Mouse (Mus musculus) cerebellum, adult 11-12 months (tissue): ENCODE data around the gene Serpina7.

Source experiments
- DNase-seq: peaks from one replicate; pipeline ENCODE4 v3.0.0; 2022

The Serpina7 gene

GRCm38 (mm10) chrX:139085077-139085476 lies at the start of gene Serpina7:
TSS of gene Serpina7 (minus strand) at chrX:139085236.
- DNase-seq = no peak

- DNase-seq = no peak
Observed at GRCm38 (mm10) chrX:139134031-139134430, 49.0 kb upstream of the Serpina7 start.

GRCm38 (mm10) chrX:139097197-139097596 lies 12.2 kb upstream of the Serpina7 start:
- no peak for DNase-seq

GRCm38 (mm10) chrX:139085943-139086342 lies 907 bp upstream of the Serpina7 start, which contains the start of gene 4930513O06Rik:
TSS of gene 4930513O06Rik (plus strand) at chrX:139086243.
- DNase-seq = no peak

GRCm38 (mm10) chrX:139078493-139078892 lies 6.5 kb downstream of the Serpina7 start:
- DNase-seq = no peak

GRCm38 (mm10) chrX:139064078-139064477 lies 21.0 kb downstream of the Serpina7 start:
- no peak for DNase-seq

- no peak for DNase-seq
Observed at GRCm38 (mm10) chrX:139053149-139053548, 31.9 kb downstream of the Serpina7 start.

- no peak for DNase-seq
Observed at GRCm38 (mm10) chrX:139051976-139052375, 33.1 kb downstream of the Serpina7 start.

GRCm38 (mm10) chrX:139041148-139041547 lies 43.9 kb downstream of the Serpina7 start:
- no peak for DNase-seq

- DNase-seq = no peak
Observed at GRCm38 (mm10) chrX:139039314-139039713, 45.7 kb downstream of the Serpina7 start.

- DNase-seq = no peak
Observed at GRCm38 (mm10) chrX:139037666-139038065, 47.4 kb downstream of the Serpina7 start.
